Mouse (Mus musculus) right cerebral cortex, postnatal 36 days (tissue): ENCODE data around the gene Olfr272.

ENCODE experiments used
- DNase-seq, 2 experiments: peaks; one replicate each; pipeline ENCODE4 v3.0.0; 2022; ENCODE audit warnings: low spot score in 2 of 2, mixed read lengths in 1 of 2

Olfr272 gene

GRCm38 (mm10) chr4:52919078-52919477 lies at the start of gene Olfr272:
Olfr272 (minus strand) TSS chr4:52919178.
- no peak for DNase-seq

DNA sequence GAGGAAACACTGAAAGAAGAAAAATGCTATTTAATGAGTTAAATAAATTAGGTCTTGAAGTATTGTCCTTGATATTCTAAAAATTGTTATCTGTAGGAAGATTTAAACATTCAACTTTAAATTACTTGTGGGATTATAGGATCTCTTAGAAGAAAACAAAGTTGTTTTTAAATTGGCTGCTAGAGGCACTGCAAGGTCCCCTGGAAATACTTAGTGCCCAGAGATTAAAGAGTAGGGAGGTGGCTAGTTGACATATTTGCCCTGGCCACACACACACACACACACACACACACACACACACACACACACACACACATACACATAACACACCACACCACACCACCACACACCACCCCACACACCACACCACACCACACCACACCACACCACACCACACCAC lies 45.3 kb upstream of the Olfr272 start, which contains the start of gene Olfr270:
Olfr270 (plus strand) TSS at position 301 of the 400 bp plus-strand sequence.
- DNase-seq, result no peak

DNA sequence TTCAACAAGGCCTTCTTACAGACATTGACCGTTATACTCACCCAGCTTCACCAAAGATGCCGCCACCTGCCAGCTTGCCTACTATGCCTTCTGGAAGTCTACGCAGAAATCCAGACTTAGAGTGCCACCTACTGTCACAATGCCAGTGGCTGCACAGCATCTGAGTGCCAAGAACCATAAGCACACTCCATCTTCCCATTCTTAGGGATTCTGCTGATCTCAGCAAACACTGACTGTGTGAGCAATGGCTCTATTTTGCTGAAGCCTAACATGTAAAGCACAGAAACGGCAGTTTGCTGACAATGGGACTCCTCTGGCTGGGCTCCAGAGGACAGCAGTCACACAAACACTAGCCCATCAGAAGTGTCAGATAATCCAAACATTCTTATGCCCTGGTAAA lies 39.7 kb upstream of the Olfr272 start:
- peak; percentile 51 to 62 for DNase-seq

- no peak for DNase-seq
Observed at GRCm38 (mm10) chr4:52949005-52949404, 30.0 kb upstream of the Olfr272 start.

- no peak for DNase-seq
Observed at GRCm38 (mm10) chr4:52946665-52947064, 27.7 kb upstream of the Olfr272 start.

GRCm38 (mm10) chr4:52930480-52930879 lies 11.5 kb upstream of the Olfr272 start:
- no peak for DNase-seq

DNA sequence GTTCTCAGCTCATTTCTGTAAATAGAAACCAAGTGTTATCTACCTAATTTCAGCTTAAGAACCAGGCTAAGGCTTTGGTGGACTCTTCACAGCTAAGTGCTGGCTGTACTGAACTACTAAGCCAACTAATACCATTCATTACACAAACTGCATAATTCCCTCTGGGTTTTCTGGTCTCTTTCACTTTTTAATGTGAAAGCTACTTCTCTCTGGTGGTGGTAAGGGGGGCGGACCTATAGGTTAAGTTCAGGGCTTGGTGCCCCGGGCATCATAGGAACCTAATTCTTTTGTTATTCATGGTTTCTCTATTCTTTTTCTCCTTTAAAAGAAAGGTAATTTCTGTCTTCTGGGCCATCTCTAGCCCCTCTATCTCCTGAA lies 1.7 kb downstream of the Olfr272 start:
- no peak for DNase-seq

DNA sequence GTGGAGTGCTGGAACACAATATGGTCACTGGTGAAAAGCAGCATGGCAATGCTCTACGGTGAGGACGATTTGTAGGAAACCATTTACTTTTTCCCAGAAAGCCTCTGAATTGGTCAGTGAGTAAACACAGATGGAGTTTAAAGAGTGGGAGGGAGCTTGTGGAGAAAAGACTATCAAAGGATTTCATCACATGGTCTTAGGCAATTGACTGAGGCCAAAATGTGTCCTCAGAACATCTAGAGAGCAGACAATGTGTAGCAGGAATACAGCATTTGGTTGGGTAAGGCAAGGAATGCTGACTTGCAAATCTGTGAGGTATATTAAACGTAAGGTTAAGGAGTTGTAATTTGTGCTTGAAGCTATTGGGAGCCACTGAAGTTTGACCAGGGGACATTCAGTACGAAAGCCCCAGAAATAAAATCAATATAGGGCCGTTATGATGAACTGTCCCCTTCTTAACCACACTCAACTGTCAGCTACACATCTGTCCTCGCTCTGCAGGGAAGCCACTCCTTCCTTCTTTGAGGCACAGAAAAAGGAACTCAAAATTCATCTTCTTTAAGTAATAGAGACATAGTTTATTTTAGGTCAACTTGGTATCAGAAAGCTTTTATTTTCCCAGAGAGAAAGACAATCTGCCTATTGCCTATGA lies 2.2 kb downstream of the Olfr272 start:
- DNase-seq, result no peak

DNA sequence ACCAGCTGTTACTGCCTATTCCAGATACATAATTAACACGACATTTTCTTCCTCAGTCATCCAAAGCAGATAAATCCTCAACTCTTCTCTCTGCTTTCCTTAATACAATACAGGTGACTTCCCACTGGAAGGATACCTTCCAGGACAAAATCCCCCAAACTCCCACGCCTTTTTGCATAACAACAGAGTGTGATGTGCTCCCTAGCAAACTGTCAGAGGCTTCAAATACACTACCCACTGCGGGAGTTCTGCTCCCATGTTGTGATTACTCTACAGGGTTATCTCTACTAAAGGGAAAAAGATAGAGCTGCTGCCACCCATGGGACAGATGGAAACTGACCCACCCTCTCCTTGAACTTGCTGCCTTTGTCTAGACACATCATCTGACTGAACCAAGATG lies 6.6 kb downstream of the Olfr272 start:
- DNase-seq, result no peak

- DNase-seq, result no peak
Observed at GRCm38 (mm10) chr4:52909542-52909941, 9.4 kb downstream of the Olfr272 start.

DNA sequence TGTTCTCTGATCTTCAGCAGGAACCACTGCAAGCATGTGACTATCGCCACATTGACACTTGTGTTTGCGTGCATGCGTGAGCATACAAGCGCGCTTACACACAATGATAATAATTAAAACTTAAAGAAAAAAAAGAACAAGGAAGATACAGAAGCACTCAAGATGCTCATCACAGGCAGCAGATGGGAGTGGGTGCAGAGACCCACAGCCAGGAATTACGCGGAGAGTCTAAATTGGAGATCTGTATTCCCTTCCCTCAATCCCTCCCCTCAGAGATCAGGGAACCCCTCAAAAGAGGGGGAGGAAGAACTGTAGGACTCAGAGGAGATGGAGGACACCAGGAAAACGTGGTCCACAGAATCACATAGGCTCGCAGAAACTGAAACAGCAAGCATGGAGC lies 54.8 kb downstream of the Olfr272 start:
- no peak for DNase-seq
